Mouse (Mus musculus) B cell, adult (primary cell): ENCODE data around the gene Zkscan5. TPM values are rescaled to one million over a fixed set of nuclear protein-coding genes. Genes with fewer than 3 reads are reported as not detected.

Experiments used
- total RNA-seq: library from RNA; stranded (reverse); gene quantifications from 4 replicates; pipeline ENCODE4 v1.2.4, GENCODE M21; 2023; ENCODE audit not compliant: inconsistent age

Zkscan5 gene
- total RNA-seq, result 8.4 to 10.2 TPM (median 9.2 TPM) in 4 replicates

DNA sequence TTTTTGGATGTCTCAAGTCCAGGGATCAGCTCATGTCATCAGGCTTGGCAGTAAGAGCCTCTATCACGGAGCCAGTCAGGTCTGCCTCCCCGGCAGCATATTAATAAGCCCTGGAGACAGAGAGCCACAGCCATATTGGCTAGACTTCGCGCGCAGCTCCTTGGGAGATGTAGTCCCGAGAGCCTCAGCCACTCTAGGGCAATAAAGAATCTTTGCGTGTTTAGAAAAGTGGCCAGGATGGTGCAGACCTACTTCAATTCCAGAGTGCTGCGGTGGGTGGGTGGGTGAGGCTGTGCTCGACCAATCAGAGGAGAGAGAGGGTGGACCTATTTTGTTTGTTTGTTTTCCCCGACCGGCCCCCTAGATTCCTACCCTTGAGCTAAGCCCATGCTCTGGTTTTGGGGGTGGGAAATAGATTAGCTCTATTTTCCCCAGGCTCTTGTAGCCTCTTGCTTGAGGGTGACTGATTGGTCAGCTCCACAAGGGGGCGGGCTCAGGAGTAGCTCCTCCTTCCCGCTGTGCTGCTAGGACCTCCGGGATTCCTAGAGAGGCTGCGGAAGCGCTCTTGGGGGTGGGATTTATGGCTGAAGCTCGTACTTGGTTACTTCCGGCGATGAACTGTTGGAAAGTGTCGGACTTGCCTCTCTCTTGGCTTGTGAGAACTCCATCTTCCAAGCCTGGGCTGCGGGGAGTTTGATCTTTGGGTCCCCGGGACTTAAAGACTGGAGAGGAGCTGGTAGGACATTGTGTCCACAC is at the start of gene Zkscan5:
Gene Zkscan5, plus strand, starts transcription at position 627 of the 756 bp plus-strand sequence.

DNA sequence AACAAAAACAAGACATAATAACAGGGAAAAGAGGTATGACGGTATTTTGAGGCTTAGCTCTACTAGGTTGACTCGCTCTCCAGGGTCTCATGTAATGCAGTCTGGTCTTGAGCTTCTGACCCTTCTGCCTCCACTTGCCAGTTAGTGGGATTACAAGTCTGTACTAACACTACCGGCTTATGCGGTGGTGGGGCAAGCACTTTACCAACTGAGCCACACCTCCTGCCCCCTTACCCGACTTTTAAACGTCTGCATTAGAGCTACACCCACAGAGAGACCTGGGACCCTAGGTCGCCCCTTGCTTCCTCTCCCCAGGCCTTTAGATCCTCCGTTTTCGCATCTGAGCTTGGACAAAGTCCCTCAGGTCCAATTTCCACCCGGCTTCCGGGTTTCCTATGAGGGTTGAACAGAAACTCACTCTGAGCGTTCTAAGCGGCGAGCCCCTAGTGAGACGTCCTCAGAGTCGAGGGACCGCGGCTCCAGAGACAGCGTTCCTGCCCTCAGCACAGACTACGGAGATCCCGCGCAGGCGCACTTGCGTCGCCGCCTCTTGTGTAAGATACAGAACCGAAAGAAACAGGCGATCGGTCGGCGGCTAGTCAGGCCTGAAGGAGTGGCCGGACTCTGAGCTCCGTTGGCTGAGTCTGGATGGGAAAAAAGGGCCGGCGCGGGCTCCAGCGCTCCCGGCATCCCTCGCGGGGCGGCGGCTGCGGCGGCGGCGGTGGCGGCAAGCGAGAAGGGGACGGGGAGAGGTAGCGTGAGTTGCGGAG is 37.6 kb upstream of the Zkscan5 start, which contains the start of the genes Ptcd1 and Cpsf4:
Gene Ptcd1, minus strand, starts transcription at position 573 of the 770 bp plus-strand sequence.
Gene Cpsf4, plus strand, starts transcription at position 678 of the 770 bp plus-strand sequence.

DNA sequence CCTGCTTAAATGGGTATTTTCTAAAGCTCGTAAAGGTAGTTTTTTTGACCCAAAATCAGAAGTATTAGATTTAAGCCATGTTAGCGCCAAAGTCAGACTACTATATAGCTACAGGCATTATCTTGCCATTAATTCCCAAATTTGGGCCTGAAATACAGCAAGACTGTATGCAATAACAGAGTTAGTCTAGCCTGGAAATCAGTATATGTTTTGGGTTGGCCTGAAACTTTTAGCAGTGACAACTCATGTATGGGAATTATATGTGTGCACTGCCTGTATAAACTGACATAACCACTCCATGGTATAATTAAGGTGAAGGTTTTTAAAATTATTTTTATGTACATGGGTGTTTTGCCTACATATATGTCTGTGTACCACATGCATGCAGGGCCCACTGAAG is 12.4 kb upstream of the Zkscan5 start, which contains the start of gene Atp5j2:
Gene Atp5j2, minus strand, starts transcription at position 101 of the 400 bp plus-strand sequence.

DNA sequence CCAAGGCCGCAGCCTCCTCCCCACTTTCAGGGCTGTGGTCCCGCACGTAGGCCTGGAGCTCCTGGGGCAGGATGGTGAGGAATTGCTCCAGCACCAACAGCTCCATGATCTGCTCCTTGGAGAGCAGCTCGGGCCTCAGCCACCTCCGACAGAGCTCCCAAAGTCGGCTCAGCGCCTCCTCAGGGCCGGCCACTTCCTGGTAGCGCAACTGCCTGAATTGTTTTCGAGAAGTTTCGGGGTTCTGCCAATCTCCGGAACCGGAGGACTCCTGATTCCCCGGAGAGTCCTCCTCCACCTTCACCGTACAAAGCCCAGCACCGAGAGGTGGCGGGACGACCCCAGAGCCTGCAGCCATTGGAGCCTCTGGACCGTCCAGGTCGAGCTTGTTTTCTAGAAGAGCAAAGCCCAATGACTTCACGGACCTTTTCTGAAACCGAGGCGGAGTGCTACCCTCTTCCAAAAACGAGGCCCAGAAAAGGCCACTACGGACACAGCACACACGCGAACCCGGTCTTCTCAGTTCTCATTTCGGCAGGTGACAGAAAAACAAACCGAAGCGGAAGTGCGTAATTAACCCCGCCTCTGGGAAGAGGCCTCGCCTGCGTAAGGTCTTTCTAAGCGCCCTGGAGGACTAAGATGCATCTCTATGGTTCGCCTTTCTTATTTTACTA is 2.9 kb upstream of the Zkscan5 start, which contains the start of gene Zkscan14:
Gene Zkscan14, minus strand, starts transcription at position 548 of the 671 bp plus-strand sequence.

DNA sequence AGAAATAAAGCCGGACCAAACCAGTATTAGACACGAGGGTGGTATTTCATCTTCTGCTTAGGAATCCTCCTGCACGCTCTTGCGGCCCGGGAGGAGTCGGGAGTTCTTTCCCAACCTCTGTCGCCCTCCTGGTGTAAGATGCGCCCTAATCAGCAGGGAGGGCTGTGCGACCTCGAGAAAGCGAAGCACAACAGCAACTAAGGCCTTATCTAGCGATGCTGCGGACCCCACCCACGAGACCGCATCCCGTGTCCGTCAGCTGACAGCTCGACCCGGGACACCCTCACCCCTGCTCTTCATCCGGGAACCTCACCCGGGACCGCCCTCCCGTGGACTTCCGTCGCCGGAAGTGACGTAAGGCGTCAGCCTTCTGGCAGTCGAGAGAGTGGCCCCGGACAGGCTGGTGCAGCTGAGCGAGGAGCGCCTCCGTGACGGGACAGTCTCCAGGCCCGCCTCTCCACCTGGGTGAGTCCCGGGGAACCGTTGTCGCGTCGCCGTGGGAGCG is 27.1 kb downstream of the Zkscan5 start, which contains the start of gene Zfp655:
Gene Zfp655, plus strand, starts transcription at position 349 of the 505 bp plus-strand sequence.

Other genes with a start within 250 kb of the Zkscan5 start
- 19.3 to 24.9 TPM (median 20.4 TPM) in 4 replicates for gene Smurf1, start 238.7 kb upstream of the Zkscan5 start, total RNA-seq
- gene Gm4871, start 171.8 kb upstream of the Zkscan5 start, total RNA-seq, result not detected in 4 replicates
- gene 1700018F24Rik, start 161.6 kb upstream of the Zkscan5 start, total RNA-seq, result not detected in 4 replicates
- 92.7 to 106 TPM (median 95.1 TPM) in 4 replicates for gene Arpc1a, start 120.7 kb upstream of the Zkscan5 start, total RNA-seq
- gene Kpna7, start 120.5 kb upstream of the Zkscan5 start, total RNA-seq, result not detected in 4 replicates
- 475 to 504 TPM (median 483 TPM) in 4 replicates for gene Arpc1b, start 90.3 kb upstream of the Zkscan5 start, total RNA-seq
- gene Pdap1, start 64.3 kb upstream of the Zkscan5 start, total RNA-seq, result 43.2 to 51.2 TPM (median 45.2 TPM) in 4 replicates
- gene Bud31, start 64.2 kb upstream of the Zkscan5 start, total RNA-seq, result 197 to 219 TPM (median 209 TPM) in 4 replicates
- 22.1 to 24.1 TPM (median 23.3 TPM) in 4 replicates for gene Ptcd1, start 37.5 kb upstream of the Zkscan5 start, total RNA-seq
- gene Cpsf4, start 37.3 kb upstream of the Zkscan5 start, total RNA-seq, result 38.9 to 41.3 TPM (median 40.4 TPM) in 4 replicates
- 141 to 154 TPM (median 151 TPM) in 4 replicates for gene Atp5j2, start 12.5 kb upstream of the Zkscan5 start, total RNA-seq
- gene Zkscan14, start 2.7 kb upstream of the Zkscan5 start, total RNA-seq, result 32.7 to 34.6 TPM (median 33.6 TPM) in 4 replicates
- gene Zfp655, start 27.2 kb downstream of the Zkscan5 start, total RNA-seq, result 73.9 to 88.1 TPM (median 79.3 TPM) in 4 replicates
- gene Zscan25, start 75.9 kb downstream of the Zkscan5 start, total RNA-seq, result 30.6 to 40.5 TPM (median 34.8 TPM) in 4 replicates
- gene Cyp3a57, start 140.7 kb downstream of the Zkscan5 start, total RNA-seq, result 0.26 TPM in 1 of 4 replicates, not detected in the others